Mouse (Mus musculus) forebrain, embryonic 15.5 days (tissue): ENCODE measurements around the gene Lrrtm4. TPM values are rescaled to one million over a fixed set of nuclear protein-coding genes. Genes with fewer than 3 reads are reported as not detected.

ENCODE experiments used
- ATAC-seq: fragments of 200-750 bp; cut with Nextera tagmentation; replicated peaks from 2 replicates; pipeline ENCODE4 v1.8.0; 2017; ENCODE audit warnings: mild to moderate bottlenecking, moderate TSS enrichment, moderate library complexity
- H3K27ac ChIP-seq: fragments of 300-500 bp; sonication (generic); replicated peaks from 2 replicates; pipeline ENCODE4 v1.5.1; 2015; ENCODE audit warnings: mild to moderate bottlenecking, inconsistent platforms
- H3K27me3 ChIP-seq: fragments of 300-500 bp; sonication (generic); 2 replicates; pipeline ENCODE4 v1.6.1; 2015; ENCODE audit warnings: inconsistent platforms
- H3K36me3 ChIP-seq: fragments of 300-500 bp; sonication (generic); 2 replicates; pipeline ENCODE4 v1.6.1; 2015; ENCODE audit warnings: mild to moderate bottlenecking, inconsistent platforms
- H3K4me1 ChIP-seq: fragments of 300-500 bp; sonication (generic); 2 replicates; pipeline ENCODE4 v1.6.1; 2015; ENCODE audit warnings: inconsistent platforms
- H3K4me2 ChIP-seq: fragments of 300-500 bp; sonication (generic); replicated peaks from 2 replicates; pipeline ENCODE4 v1.6.1; 2015; ENCODE audit warnings: mild to moderate bottlenecking, inconsistent platforms
- H3K4me3 ChIP-seq: fragments of 300-500 bp; sonication (generic); 2 replicates; pipeline ENCODE4 v1.5.1; 2015; ENCODE audit warnings: mild to moderate bottlenecking, inconsistent platforms
- H3K9ac ChIP-seq: fragments of 300-500 bp; sonication (generic); replicated peaks from 2 replicates; pipeline ENCODE4 v1.6.1; 2015; ENCODE audit warnings: mild to moderate bottlenecking, inconsistent platforms
- H3K9me3 ChIP-seq: fragments of 300-500 bp; sonication (generic); 2 replicates; pipeline ENCODE4 v1.6.1; 2016; ENCODE audit warnings: inconsistent platforms
- WGBS: fragments of 180-500 bp; shearing (Covaris S2); methylation state at CpG from one replicate; pipeline ENCODE4 v1.1.7; 2015; ENCODE audit warnings: mixed read lengths; 5-methylcytosine and 5-hydroxymethylcytosine counted together
- polyA plus RNA-seq: library from polyadenylated mRNA; unstranded; fragments of >200 nt; fragmentation: Nextera tagmentation; extraction: Ambion mirVana; gene quantifications from 2 replicates; pipeline ENCODE4 v1.2.1, GENCODE M21; 2015

Lrrtm4 gene
- polyA plus RNA-seq, result 15.5 and 17.4 TPM in 2 replicates

- H3K27ac ChIP-seq, result peak within 1 kb of the TSS; percentile 78
- H3K9ac ChIP-seq, result peak within 1 kb of the TSS; percentile 48
- no peaks in the 10 kb centered on the region for H3K9me3 ChIP-seq
- H3K27me3 ChIP-seq, result no peaks in the 10 kb centered on the region
- peaks cover 4% of the 10 kb centered on the region; the same call in 1 of the 2 replicates for H3K4me1 ChIP-seq
- 5% methylated on average over 6 of the region's 6 CpGs for WGBS
- ATAC-seq, result peak; percentile 95
- peak within 1 kb of the TSS; percentile 53 for H3K4me2 ChIP-seq
- H3K4me3 ChIP-seq, result peak within 1 kb of the TSS; percentile 62
- H3K36me3 ChIP-seq, result no peaks in the 10 kb centered on the region
These were observed at the start of gene Lrrtm4 for GRCm38 (mm10) chr6:80018765-80019164. Gene Lrrtm4, plus strand, starts transcription at chr6:80018877.

GRCm38 (mm10) chr6:80019189-80019860, 648 bp downstream of the Lrrtm4 start:
- Histone ChIP-seq H3K4me1 (peaks cover 4% of the 10 kb centered on the region; the same call in 1 of the 2 replicates), H3K4me3 (peak overlapping the region; percentile 62), H3K27me3 (no peaks in the 10 kb centered on the region), H3K4me2 (peak overlapping the region; percentile 53), H3K27ac (peak overlapping the region; percentile 78), H3K9ac (peak overlapping the region; percentile 48), H3K36me3 (no peaks in the 10 kb centered on the region), H3K9me3 (no peaks in the 10 kb centered on the region)
- WGBS, result under 1% methylated on average over 14 of the region's 14 CpGs
- ATAC-seq, result peak; percentile 74

- under 1% methylated on average over 10 of the region's 10 CpGs for WGBS
- Histone ChIP-seq H3K4me2 (peak overlapping the region; percentile 53), H3K27me3 (no peaks in the 10 kb centered on the region), H3K4me3 (peak overlapping the region; percentile 62), H3K36me3 (no peaks in the 10 kb centered on the region), H3K9me3 (no peaks in the 10 kb centered on the region), H3K4me1 (peaks cover 4% of the 10 kb centered on the region; the same call in 1 of the 2 replicates), H3K9ac (peak overlapping the region; percentile 48), H3K27ac (peak overlapping the region; percentile 78)
- peak; percentile 64 for ATAC-seq
These were observed 1.2 kb downstream of the Lrrtm4 start for GRCm38 (mm10) chr6:80019861-80020230.

- Histone ChIP-seq H3K4me1 (0 out of 2 replicates have a peak, but pooled peaks cover 4% of the 10 kb centered on the region), H3K4me3 (no peak overlapping the region), H3K9ac (no peak overlapping the region), H3K9me3 (no peaks in the 10 kb centered on the region), H3K36me3 (no peaks in the 10 kb centered on the region), H3K27ac (no peak overlapping the region), H3K27me3 (no peaks in the 10 kb centered on the region), H3K4me2 (no peak overlapping the region)
- no peak for ATAC-seq
These were observed 38.2 kb downstream of the Lrrtm4 start for GRCm38 (mm10) chr6:80056849-80057248.

- H3K4me1 ChIP-seq, result 0 out of 2 replicates have a peak, but pooled peaks cover 6% of the 10 kb centered on the region
- H3K36me3 ChIP-seq, result no peaks in the 10 kb centered on the region
- no peak overlapping the region for H3K4me3 ChIP-seq
- H3K27me3 ChIP-seq, result no peaks in the 10 kb centered on the region
- no peak overlapping the region for H3K4me2 ChIP-seq
- peak overlapping the region; percentile 56; the same call in 1 of the 2 replicates for H3K27ac ChIP-seq
- H3K9ac ChIP-seq, result no peak overlapping the region
- 74% methylated on average over 2 of the region's 2 CpGs for WGBS
- no peak; the same call in 1 of the 2 replicates for ATAC-seq
- H3K9me3 ChIP-seq, result no peaks in the 10 kb centered on the region
These were observed 59.3 kb downstream of the Lrrtm4 start for GRCm38 (mm10) chr6:80078001-80078400.

- Histone ChIP-seq H3K4me1 (0 out of 2 replicates have a peak, but pooled peaks cover 6% of the 10 kb centered on the region), H3K4me3 (no peak overlapping the region), H3K27me3 (no peaks in the 10 kb centered on the region), H3K9me3 (no peaks in the 10 kb centered on the region), H3K4me2 (no peak overlapping the region), H3K9ac (no peak overlapping the region), H3K27ac (peak overlapping the region; percentile 63), H3K36me3 (no peaks in the 10 kb centered on the region)
- 66% methylated on average over 6 of the region's 6 CpGs for WGBS
- ATAC-seq, result peak; percentile 59; the same call in 1 of the 2 replicates
These were observed 60.6 kb downstream of the Lrrtm4 start for GRCm38 (mm10) chr6:80079290-80079689.

- no peaks in the 10 kb centered on the region for H3K4me1 ChIP-seq
- H3K36me3 ChIP-seq, result no peaks in the 10 kb centered on the region
- H3K4me2 ChIP-seq, result no peak overlapping the region
- 67% methylated on average over 4 of the region's 4 CpGs for WGBS
- no peaks in the 10 kb centered on the region for H3K9me3 ChIP-seq
- no peak overlapping the region for H3K4me3 ChIP-seq
- no peak overlapping the region for H3K27ac ChIP-seq
- H3K27me3 ChIP-seq, result no peaks in the 10 kb centered on the region
- ATAC-seq, result no peak
- no peak overlapping the region for H3K9ac ChIP-seq
These were observed 76.2 kb downstream of the Lrrtm4 start for GRCm38 (mm10) chr6:80094909-80095308.

GRCm38 (mm10) chr6:80105343-80105742, 86.7 kb downstream of the Lrrtm4 start:
- H3K36me3 ChIP-seq, result no peaks in the 10 kb centered on the region
- H3K4me2 ChIP-seq, result no peak overlapping the region
- H3K9me3 ChIP-seq, result no peaks in the 10 kb centered on the region
- 73% methylated on average over 2 of the region's 2 CpGs for WGBS
- ATAC-seq, result no peak; the same call in 1 of the 2 replicates
- H3K27me3 ChIP-seq, result no peaks in the 10 kb centered on the region
- peaks cover 3% of the 10 kb centered on the region; the same call in 1 of the 2 replicates for H3K4me1 ChIP-seq
- H3K4me3 ChIP-seq, result no peak overlapping the region
- no peak overlapping the region for H3K27ac ChIP-seq
- no peak overlapping the region for H3K9ac ChIP-seq

- no peak for ATAC-seq
These were observed 87.2 kb downstream of the Lrrtm4 start for GRCm38 (mm10) chr6:80105843-80106242.

GRCm38 (mm10) chr6:80126419-80126818, 107.7 kb downstream of the Lrrtm4 start:
- H3K9ac ChIP-seq, result no peak overlapping the region
- H3K27ac ChIP-seq, result no peak overlapping the region
- WGBS, result 81% methylated on average over 1 of the region's 1 CpGs
- no peaks in the 10 kb centered on the region for H3K9me3 ChIP-seq
- no peak overlapping the region for H3K4me2 ChIP-seq
- no peaks in the 10 kb centered on the region for H3K27me3 ChIP-seq
- H3K4me1 ChIP-seq, result no peaks in the 10 kb centered on the region
- no peak overlapping the region for H3K4me3 ChIP-seq
- no peak for ATAC-seq
- no peaks in the 10 kb centered on the region for H3K36me3 ChIP-seq

More at GRCm38 (mm10) chr6:80105843-80106242, 87.2 kb downstream of the Lrrtm4 start:
- 75% methylated on average over 1 of the region's 1 CpGs for WGBS
- Histone ChIP-seq H3K4me2 (no peak overlapping the region), H3K4me3 (no peak overlapping the region), H3K4me1 (peaks cover 3% of the 10 kb centered on the region; the same call in 1 of the 2 replicates), H3K9me3 (no peaks in the 10 kb centered on the region), H3K27me3 (no peaks in the 10 kb centered on the region), H3K27ac (no peak overlapping the region), H3K36me3 (no peaks in the 10 kb centered on the region), H3K9ac (no peak overlapping the region)

- Histone ChIP-seq H3K27ac (no peak overlapping the region), H3K4me3 (no peak overlapping the region), H3K4me1 (no peaks in the 10 kb centered on the region), H3K9me3 (no peaks in the 10 kb centered on the region), H3K36me3 (no peaks in the 10 kb centered on the region), H3K27me3 (no peaks in the 10 kb centered on the region), H3K4me2 (no peak overlapping the region), H3K9ac (no peak overlapping the region)
- WGBS, result 26% methylated on average over 4 of the region's 4 CpGs
- no peak for ATAC-seq
These were observed 143.9 kb downstream of the Lrrtm4 start for GRCm38 (mm10) chr6:80162585-80162984.

GRCm38 (mm10) chr6:80181916-80182315, 163.2 kb downstream of the Lrrtm4 start:
- H3K9ac ChIP-seq, result no peak overlapping the region
- H3K36me3 ChIP-seq, result no peaks in the 10 kb centered on the region
- H3K27me3 ChIP-seq, result no peaks in the 10 kb centered on the region
- no peak overlapping the region for H3K4me2 ChIP-seq
- H3K4me1 ChIP-seq, result 0 out of 2 replicates have a peak, but pooled peaks cover 8% of the 10 kb centered on the region
- H3K27ac ChIP-seq, result no peak overlapping the region
- 88% methylated on average over 1 of the region's 1 CpGs for WGBS
- no peaks in the 10 kb centered on the region for H3K9me3 ChIP-seq
- no peak overlapping the region for H3K4me3 ChIP-seq
- no peak for ATAC-seq
